Mouse (Mus musculus): ENCODE data around the gene Macf1.

Gene Macf1

DNA sequence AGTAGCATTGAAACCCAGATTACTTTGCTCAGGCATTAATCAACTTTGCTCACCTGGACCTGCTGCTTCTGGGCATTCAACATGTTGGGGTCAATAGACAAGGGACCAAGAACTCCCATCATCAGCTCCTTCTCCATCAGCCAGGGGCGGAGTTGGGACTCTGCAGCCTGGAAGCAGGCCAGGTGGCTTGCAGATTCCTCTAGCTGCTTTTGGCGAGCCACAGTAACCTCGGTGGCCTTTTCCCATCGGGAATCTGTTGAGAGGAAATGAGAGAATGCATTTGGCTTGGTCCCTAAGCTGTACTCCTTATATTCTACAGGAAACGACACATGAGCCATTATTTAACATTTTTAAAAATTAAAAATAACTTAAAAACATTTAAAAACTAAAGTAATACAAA is 245.7 kb downstream of the Macf1 start:
- Histone ChIP-seq H3K4me3 (replicated peaks; ENCODE audit: low read length) (no peak overlapping the region), H3K36me3 (ENCODE audit: insufficient read depth, low read length) (peaks cover 88% of the 10 kb centered on the region), H3K4me1 (replicated peaks; ENCODE audit: low read depth, low read length) (no peaks in the 10 kb centered on the region), H3K9me3 (ENCODE audit: low read length) (no peaks in the 10 kb centered on the region), H3K27me3 (ENCODE audit: insufficient read depth, low read length) (no peaks in the 10 kb centered on the region)
- TF ChIP-seq CTCF (conservative IDR thresholded peaks at IDR 0.05; ENCODE audit: low read length): no peak
- no peak for TF ChIP-seq POU5F1 (IDR thresholded peaks at IDR 0.05; ENCODE audit: borderline replicate concordance, low read length)
- TF ChIP-seq NANOG (IDR thresholded peaks at IDR 0.05; ENCODE audit: borderline replicate concordance, low read length): no peak

DNA sequence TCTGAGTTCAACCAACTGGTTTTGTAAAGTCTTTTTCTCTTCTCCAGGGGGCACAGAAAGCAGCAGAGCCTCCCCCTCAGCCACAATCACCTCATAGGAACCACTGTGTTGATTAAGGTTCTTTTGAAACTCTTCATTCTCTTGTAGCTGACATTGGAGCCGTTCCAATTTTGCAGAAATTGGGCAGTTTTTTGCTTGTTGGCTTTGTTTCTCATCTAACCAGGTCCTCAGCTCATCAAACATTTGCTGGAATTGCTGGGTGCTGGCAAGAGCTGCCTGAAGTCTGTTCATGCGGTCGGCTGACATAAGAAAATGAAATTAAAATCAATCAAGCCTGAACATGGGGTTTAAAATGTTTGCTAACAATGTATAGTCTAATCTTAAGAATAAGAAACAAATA is 251.0 kb downstream of the Macf1 start:
- TF ChIP-seq POU5F1 (IDR thresholded peaks at IDR 0.05; ENCODE audit: borderline replicate concordance, low read length) (no peak), CTCF (conservative IDR thresholded peaks at IDR 0.05; ENCODE audit: low read length) (no peak), NANOG (IDR thresholded peaks at IDR 0.05; ENCODE audit: borderline replicate concordance, low read length) (no peak)
- H3K4me3 ChIP-seq (replicated peaks; ENCODE audit: low read length): no peak overlapping the region

DNA sequence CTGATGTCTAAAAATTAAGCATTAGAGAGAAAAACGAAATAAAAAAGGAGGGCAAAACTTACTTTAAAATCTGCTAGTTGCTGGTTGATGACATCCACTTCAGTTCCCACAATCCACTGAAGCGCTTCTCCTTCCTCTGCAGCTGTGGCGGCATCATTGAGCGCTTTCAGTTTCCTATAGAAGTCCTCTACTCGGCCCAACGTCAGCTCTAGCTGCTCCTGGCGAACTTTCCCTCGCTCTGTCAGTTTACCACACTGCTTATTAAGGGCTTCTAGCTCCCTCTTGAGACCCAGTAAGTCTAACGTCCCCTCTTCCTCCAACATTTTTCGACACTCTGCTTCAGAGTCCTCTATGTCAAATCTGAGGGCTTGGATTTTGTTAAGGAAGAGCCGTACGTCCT is 252.2 kb downstream of the Macf1 start:
- H3K27me3 ChIP-seq (ENCODE audit: insufficient read depth, low read length): no peaks in the 10 kb centered on the region
- H3K4me1 ChIP-seq (replicated peaks; ENCODE audit: low read depth, low read length): peaks cover 19% of the 10 kb centered on the region
- no peaks in the 10 kb centered on the region for H3K9me3 ChIP-seq (ENCODE audit: low read length)
- no peak overlapping the region for H3K4me3 ChIP-seq (replicated peaks; ENCODE audit: low read length)
- peaks cover 95% of the 10 kb centered on the region for H3K36me3 ChIP-seq (ENCODE audit: insufficient read depth, low read length)
- TF ChIP-seq NANOG (IDR thresholded peaks at IDR 0.05; ENCODE audit: borderline replicate concordance, low read length) (no peak), POU5F1 (IDR thresholded peaks at IDR 0.05; ENCODE audit: borderline replicate concordance, low read length) (no peak), CTCF (conservative IDR thresholded peaks at IDR 0.05; ENCODE audit: low read length) (no peak)

More for the DNA sequence above, 251.0 kb downstream of the Macf1 start:
- Histone ChIP-seq H3K27me3 (ENCODE audit: insufficient read depth, low read length) (no peaks in the 10 kb centered on the region), H3K36me3 (ENCODE audit: insufficient read depth, low read length) (peaks cover 90% of the 10 kb centered on the region), H3K4me1 (replicated peaks; ENCODE audit: low read depth, low read length) (peaks cover 7% of the 10 kb centered on the region), H3K9me3 (ENCODE audit: low read length) (no peaks in the 10 kb centered on the region)

DNA sequence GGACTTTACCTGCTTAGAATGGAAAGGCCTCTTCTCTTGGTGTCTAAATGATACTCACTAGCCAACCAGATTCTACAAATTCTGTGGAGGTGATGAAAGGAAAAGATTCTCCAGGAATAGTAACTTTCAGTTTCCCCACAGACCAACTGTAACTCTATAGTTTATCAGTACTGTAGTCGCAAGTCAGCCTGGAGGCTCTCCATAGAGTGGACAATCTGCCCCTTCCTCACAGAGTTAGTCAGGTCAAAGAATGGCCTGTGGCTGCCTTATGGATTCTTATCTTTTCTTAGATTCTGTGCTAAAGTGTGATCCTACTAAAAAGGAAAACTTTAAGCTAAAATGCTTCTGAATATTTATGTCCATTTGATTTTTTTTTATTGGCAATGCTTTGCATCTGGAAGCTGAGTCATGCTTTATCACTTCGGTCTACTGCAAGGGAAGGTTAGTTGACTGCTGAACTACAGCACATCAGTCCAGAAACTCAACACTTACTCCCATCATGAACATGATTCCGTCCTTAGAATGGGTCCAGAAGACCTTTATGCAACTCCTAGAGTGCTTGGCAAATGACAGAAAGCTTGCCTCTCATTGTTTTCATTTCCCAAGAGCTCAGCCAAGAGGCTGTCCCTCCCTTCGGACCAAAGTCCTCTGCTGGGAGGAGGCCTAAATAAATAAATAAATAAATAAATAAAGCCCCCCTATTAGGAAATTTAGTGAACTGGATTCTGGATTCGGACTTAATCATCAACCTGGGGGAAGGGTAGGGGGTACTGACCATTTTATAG is 256.1 kb downstream of the Macf1 start:
- TF ChIP-seq POU5F1 (IDR thresholded peaks at IDR 0.05; ENCODE audit: borderline replicate concordance, low read length) (no peak), NANOG (IDR thresholded peaks at IDR 0.05; ENCODE audit: borderline replicate concordance, low read length) (no peak), CTCF (conservative IDR thresholded peaks at IDR 0.05; ENCODE audit: low read length) (no peak)
- Histone ChIP-seq H3K4me3 (replicated peaks; ENCODE audit: low read length) (no peak overlapping the region), H3K36me3 (ENCODE audit: insufficient read depth, low read length) (peaks cover 82% of the 10 kb centered on the region), H3K27me3 (ENCODE audit: insufficient read depth, low read length) (no peaks in the 10 kb centered on the region), H3K4me1 (replicated peaks; ENCODE audit: low read depth, low read length) (peaks cover 36% of the 10 kb centered on the region), H3K9me3 (ENCODE audit: low read length) (no peaks in the 10 kb centered on the region)

DNA sequence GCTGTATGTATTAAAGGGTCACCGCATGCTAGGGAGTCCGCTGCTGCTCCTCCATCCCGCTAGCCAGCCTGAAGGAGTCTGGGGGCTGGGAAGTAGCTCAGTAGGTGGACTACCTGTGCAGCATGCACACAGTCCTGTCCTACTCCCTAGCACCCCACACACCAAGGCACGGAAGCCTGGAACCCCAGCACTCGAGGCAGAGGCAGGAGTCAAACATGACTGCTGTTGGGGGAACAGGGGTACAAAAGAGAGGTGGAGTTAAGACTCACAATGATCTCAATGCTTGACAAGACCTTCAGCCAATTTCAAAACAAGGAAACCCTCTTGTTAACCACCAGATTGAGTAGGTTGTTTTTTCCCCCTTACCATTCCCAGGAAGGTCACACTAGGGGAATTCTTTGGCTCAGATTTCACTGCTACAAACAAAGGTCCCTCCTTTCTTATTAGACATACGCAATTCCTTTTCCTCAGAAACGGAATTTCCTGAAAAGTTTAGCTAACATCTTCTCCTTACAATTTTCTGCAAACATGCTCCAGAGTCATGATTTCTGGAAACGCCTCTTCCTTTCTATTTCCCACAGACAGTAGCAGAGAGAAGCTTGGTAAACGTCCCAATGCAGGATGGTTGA is 256.8 kb downstream of the Macf1 start:
- H3K9me3 ChIP-seq (ENCODE audit: low read length): no peaks in the 10 kb centered on the region
- peaks cover 40% of the 10 kb centered on the region for H3K4me1 ChIP-seq (replicated peaks; ENCODE audit: low read depth, low read length)
- TF ChIP-seq POU5F1 (IDR thresholded peaks at IDR 0.05; ENCODE audit: borderline replicate concordance, low read length) (no peak), NANOG (IDR thresholded peaks at IDR 0.05; ENCODE audit: borderline replicate concordance, low read length) (no peak), CTCF (conservative IDR thresholded peaks at IDR 0.05; ENCODE audit: low read length) (no peak)
- no peaks in the 10 kb centered on the region for H3K27me3 ChIP-seq (ENCODE audit: insufficient read depth, low read length)
- H3K36me3 ChIP-seq (ENCODE audit: insufficient read depth, low read length): peaks cover 80% of the 10 kb centered on the region
- no peak overlapping the region for H3K4me3 ChIP-seq (replicated peaks; ENCODE audit: low read length)

DNA sequence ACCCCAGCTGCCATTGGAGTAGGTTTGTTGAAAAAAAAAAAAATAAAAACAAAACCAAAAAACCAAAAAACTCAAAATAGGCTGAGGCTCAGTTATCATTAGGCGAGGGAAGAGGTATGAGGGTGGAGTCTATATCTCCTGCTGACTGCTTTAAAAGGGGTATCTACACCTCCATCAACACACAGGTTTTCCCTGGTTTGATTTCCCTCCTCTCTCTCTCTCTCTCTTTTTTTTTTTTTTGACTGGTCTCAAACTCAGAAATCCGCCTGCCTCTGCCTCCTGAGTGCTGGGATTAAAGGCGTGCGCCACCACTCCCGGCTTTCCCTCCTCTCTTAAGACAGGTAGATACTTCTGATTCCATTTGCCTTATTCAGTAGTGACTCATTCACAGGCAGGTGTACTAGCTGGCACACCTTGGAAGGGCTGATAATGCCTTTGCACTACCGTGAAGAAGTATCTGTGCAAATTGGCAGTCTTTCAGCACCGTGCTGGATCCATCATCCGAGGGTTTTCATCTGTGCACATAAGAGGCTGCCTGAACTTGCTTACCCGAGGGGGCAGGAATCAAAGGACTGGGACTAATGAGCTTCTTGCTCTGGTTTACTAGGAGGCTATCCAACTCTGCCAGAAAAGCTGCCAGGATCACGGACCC is 257.6 kb downstream of the Macf1 start:
- peaks cover 72% of the 10 kb centered on the region for H3K36me3 ChIP-seq (ENCODE audit: insufficient read depth, low read length)
- peaks cover 40% of the 10 kb centered on the region for H3K4me1 ChIP-seq (replicated peaks; ENCODE audit: low read depth, low read length)
- H3K9me3 ChIP-seq (ENCODE audit: low read length): no peaks in the 10 kb centered on the region
- no peak for TF ChIP-seq POU5F1 (IDR thresholded peaks at IDR 0.05; ENCODE audit: borderline replicate concordance, low read length)
- no peak for TF ChIP-seq CTCF (conservative IDR thresholded peaks at IDR 0.05; ENCODE audit: low read length)
- no peak for TF ChIP-seq NANOG (IDR thresholded peaks at IDR 0.05; ENCODE audit: borderline replicate concordance, low read length)
- no peak overlapping the region for H3K4me3 ChIP-seq (replicated peaks; ENCODE audit: low read length)
- H3K27me3 ChIP-seq (ENCODE audit: insufficient read depth, low read length): no peaks in the 10 kb centered on the region

DNA sequence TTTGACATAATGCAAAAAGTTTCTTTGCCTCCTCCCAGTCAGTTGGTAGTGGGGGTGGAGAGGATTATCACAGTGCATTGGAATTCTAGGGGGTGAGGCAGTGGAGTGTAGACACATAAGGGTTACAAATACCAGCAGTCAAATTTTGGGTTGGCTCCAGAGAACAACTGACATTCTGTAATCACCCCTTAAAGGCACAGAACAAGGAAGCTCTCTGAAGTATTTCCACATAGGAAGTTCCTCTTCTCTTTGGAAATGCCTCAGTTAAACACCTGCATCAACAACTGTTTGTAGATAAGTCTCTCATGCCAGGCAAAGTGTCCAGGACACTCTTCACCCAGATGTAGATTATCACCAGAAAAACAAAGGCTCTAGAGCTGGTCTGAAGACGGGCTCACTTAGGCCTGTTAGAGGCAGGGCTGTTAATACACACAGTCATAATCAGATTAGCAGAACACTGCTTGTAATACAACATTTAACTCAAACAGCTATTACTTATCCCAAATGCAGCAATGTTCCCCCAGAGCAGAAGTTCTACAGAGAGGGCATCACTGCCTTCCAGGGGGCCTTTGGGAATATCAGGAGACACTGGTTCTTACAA is 258.4 kb downstream of the Macf1 start:
- Histone ChIP-seq H3K4me1 (replicated peaks; ENCODE audit: low read depth, low read length) (peaks cover 40% of the 10 kb centered on the region), H3K9me3 (ENCODE audit: low read length) (no peaks in the 10 kb centered on the region), H3K36me3 (ENCODE audit: insufficient read depth, low read length) (peaks cover 64% of the 10 kb centered on the region), H3K27me3 (ENCODE audit: insufficient read depth, low read length) (no peaks in the 10 kb centered on the region), H3K4me3 (replicated peaks; ENCODE audit: low read length) (no peak overlapping the region)
- no peak for TF ChIP-seq POU5F1 (IDR thresholded peaks at IDR 0.05; ENCODE audit: borderline replicate concordance, low read length)
- no peak for TF ChIP-seq NANOG (IDR thresholded peaks at IDR 0.05; ENCODE audit: borderline replicate concordance, low read length)
- no peak for TF ChIP-seq CTCF (conservative IDR thresholded peaks at IDR 0.05; ENCODE audit: low read length)

DNA sequence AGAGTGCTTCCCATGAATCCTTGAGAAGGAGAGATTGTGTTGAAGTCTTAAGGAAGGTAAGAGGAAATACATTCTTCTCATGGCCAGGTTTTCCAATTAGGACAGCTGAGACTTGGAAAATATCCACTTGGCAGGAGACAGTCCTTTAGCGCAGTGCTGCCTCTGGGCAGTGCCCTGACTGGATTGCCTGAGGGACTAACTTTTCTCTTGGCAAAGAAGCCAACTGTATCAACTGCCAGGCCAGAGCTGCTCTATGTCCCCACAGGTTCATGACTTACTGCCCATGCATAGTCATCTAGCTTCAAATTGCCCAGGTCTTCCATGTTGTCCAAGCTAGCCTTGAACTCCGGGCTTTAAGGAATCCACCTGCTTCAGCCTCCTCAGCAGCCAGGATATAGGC is 260.1 kb downstream of the Macf1 start:
- Histone ChIP-seq H3K27me3 (ENCODE audit: insufficient read depth, low read length) (no peaks in the 10 kb centered on the region), H3K4me1 (replicated peaks; ENCODE audit: low read depth, low read length) (peaks cover 40% of the 10 kb centered on the region), H3K36me3 (ENCODE audit: insufficient read depth, low read length) (peaks cover 48% of the 10 kb centered on the region), H3K4me3 (replicated peaks; ENCODE audit: low read length) (no peak overlapping the region), H3K9me3 (ENCODE audit: low read length) (no peaks in the 10 kb centered on the region)
- no peak for TF ChIP-seq NANOG (IDR thresholded peaks at IDR 0.05; ENCODE audit: borderline replicate concordance, low read length)
- no peak for TF ChIP-seq CTCF (conservative IDR thresholded peaks at IDR 0.05; ENCODE audit: low read length)
- no peak for TF ChIP-seq POU5F1 (IDR thresholded peaks at IDR 0.05; ENCODE audit: borderline replicate concordance, low read length)

All from E14TG2a.4 (cell line).